Comparison of ENCODE assay signal across 8 mouse cellular contexts in genomic region chr10:108333642-108334041, GRCm38 (mm10). TPM values are rescaled to one million over a fixed set of nuclear protein-coding genes. Genes with fewer than 3 reads are reported as not detected.
DNase-seq lines count a peak whose midpoint lies in the region; ATAC-seq lines count a peak whose summit lies in the region.

No protein-coding gene starts in this region.

- peak overlapping the region; percentile 78 for H3K4me3 ChIP-seq in forebrain, embryonic 13.5 days
- H3K4me3 ChIP-seq in liver, embryonic 11.5 days (ENCODE audit: low read depth, low read length): peak overlapping the region; percentile 79

- H3K9me3 ChIP-seq in forebrain, embryonic 13.5 days (replicated peaks): no peaks in the 10 kb centered on the region
- no peaks in the 10 kb centered on the region for H3K9me3 ChIP-seq in liver, embryonic 11.5 days (ENCODE audit: control insufficient read depth, low read length)

- peak overlapping the region; percentile 94 for H3K4me2 ChIP-seq in forebrain, embryonic 13.5 days
- H3K4me2 ChIP-seq in liver, embryonic 11.5 days: peak overlapping the region; percentile 93

- peak; percentile 5 to 8 for DNase-seq in urinary bladder, postnatal 36 days (ENCODE audit: low spot score in 2 of 2)
- DNase-seq in urinary bladder, postnatal 10 days (ENCODE audit: low spot score): no peak
- DNase-seq in liver, embryonic 11.5 days (ENCODE audit: low spot score): no peak
- peak; percentile 35 for DNase-seq in retina, embryonic 14.5 days (ENCODE audit: low spot score)
- DNase-seq in thymus, postnatal 4 days: no peak
- no peak for DNase-seq in layer of hippocampus, postnatal 14 days (ENCODE audit: low spot score in 2 of 2)

- H3K27me3 ChIP-seq in forebrain, embryonic 13.5 days: peaks cover 26% of the 10 kb centered on the region
- H3K27me3 ChIP-seq in liver, embryonic 11.5 days (replicated peaks; ENCODE audit: control insufficient read depth, insufficient read depth, low read length): peaks cover 6% of the 10 kb centered on the region

- H3K36me3 ChIP-seq in forebrain, embryonic 13.5 days (ENCODE audit: poor library complexity, severe bottlenecking): no peaks in the 10 kb centered on the region
- 0 out of 2 replicates have a peak, but pooled peaks cover 2% of the 10 kb centered on the region for H3K36me3 ChIP-seq in liver, embryonic 11.5 days (ENCODE audit: control insufficient read depth, insufficient read depth, low read length)

- 5% methylated on average over 12 of the region's 12 CpGs for WGBS in forebrain, embryonic 13.5 days
- WGBS in liver, embryonic 11.5 days: 8% methylated on average over 12 of the region's 12 CpGs

- H3K9ac ChIP-seq in forebrain, embryonic 13.5 days: peak overlapping the region; percentile 78
- no peak overlapping the region; the same call in 1 of the 2 replicates for H3K9ac ChIP-seq in liver, embryonic 11.5 days (ENCODE audit: low read depth, low read length)

- no peak for ATAC-seq in forebrain, embryonic 13.5 days
- ATAC-seq in liver, embryonic 11.5 days (replicated peaks; ENCODE audit: low FRiP score): no peak
- no peak for ATAC-seq in inflammation-experienced regulatory T-cells, adult 6 months

- no peak overlapping the region for H3K27ac ChIP-seq in forebrain, embryonic 13.5 days
- no peak overlapping the region; the same call in 1 of the 2 replicates for H3K27ac ChIP-seq in liver, embryonic 11.5 days (ENCODE audit: low read depth, low read length)

- H3K4me1 ChIP-seq in forebrain, embryonic 13.5 days: peaks cover 20% of the 10 kb centered on the region; the same call in 1 of the 2 replicates
- H3K4me1 ChIP-seq in liver, embryonic 11.5 days (replicated peaks; ENCODE audit: control insufficient read depth, insufficient read depth, low read length): no peaks in the 10 kb centered on the region; the same call in 1 of the 2 replicates

RNA-seq across cellular contexts. Expression of gene Pawr, which starts 1.7 kb away (rescaled TPM):
- 4.3 and 4.7 TPM in 2 replicates for polyA plus RNA-seq in forebrain, embryonic 13.5 days (2015; fragmentation: Nextera tagmentation; extraction: Ambion mirVana)
- 12.8 and 13.7 TPM in 2 replicates for polyA plus RNA-seq in liver, embryonic 11.5 days (2014; fragmentation: Nextera tagmentation; extraction: Ambion mirVana)
- polyA plus RNA-seq in inflammation-experienced regulatory T-cells, adult 6 months (2017; shearing (Covaris generic)): under 1 TPM in 1 of 3 experiments, not detected in 2; 0.44 TPM
- total RNA-seq in layer of hippocampus, postnatal 14 days (2021): 1 to 10 TPM; 2.4 to 3.5 TPM

Comparison
In these comparisons a context has a peak if more than half of its experiments do, and no peak if none do; other contexts are left out.
1. DNase-seq: peak in urinary bladder, postnatal 36 days (2 of 2) and retina, embryonic 14.5 days (single experiment); none in urinary bladder, postnatal 10 days (single experiment), liver, embryonic 11.5 days (single experiment), thymus, postnatal 4 days (single experiment) and layer of hippocampus, postnatal 14 days (0 of 2).